Mouse (Mus musculus) layer of hippocampus, adult 2 months (tissue): Measurements from ENCODE around the gene Tfap4. TPM values are rescaled to one million over a fixed set of nuclear protein-coding genes. Genes with fewer than 3 reads are reported as not detected.
"Not testable (repeated sequence)": the region's sequence is repeated elsewhere in the genome, so short reads cannot be mapped to it uniquely, and the experiment has no call there.

Source experiments
- DNase-seq, 2 experiments: peaks; one replicate each; pipeline ENCODE4 v3.0.0; 2022; ENCODE audit warnings: low spot score in 2 of 2
- H3K27ac ChIP-seq: fragments of 200-600 bp; 2 replicates; pipeline ENCODE4 v1.8.1; 2022
- H3K4me3 ChIP-seq: fragments of 200-600 bp; 2 replicates; pipeline ENCODE4 v1.8.1; 2022; ENCODE audit warnings: mild to moderate bottlenecking
- CTCF ChIP-seq: fragments of 200-600 bp; conservative IDR thresholded peaks from 2 replicates; pipeline ENCODE4 v1.8.1; 2022; ENCODE audit warnings: antibody characterized with exemption, mild to moderate bottlenecking, moderate library complexity
- total RNA-seq, 2 experiments: library from RNA; stranded (reverse); gene quantifications; 2 replicates each; pipeline ENCODE4 v1.2.3; 2021

Tfap4 gene
- total RNA-seq, 2 experiments from 2014 or later = 5.3 to 6.8 TPM

DNA sequence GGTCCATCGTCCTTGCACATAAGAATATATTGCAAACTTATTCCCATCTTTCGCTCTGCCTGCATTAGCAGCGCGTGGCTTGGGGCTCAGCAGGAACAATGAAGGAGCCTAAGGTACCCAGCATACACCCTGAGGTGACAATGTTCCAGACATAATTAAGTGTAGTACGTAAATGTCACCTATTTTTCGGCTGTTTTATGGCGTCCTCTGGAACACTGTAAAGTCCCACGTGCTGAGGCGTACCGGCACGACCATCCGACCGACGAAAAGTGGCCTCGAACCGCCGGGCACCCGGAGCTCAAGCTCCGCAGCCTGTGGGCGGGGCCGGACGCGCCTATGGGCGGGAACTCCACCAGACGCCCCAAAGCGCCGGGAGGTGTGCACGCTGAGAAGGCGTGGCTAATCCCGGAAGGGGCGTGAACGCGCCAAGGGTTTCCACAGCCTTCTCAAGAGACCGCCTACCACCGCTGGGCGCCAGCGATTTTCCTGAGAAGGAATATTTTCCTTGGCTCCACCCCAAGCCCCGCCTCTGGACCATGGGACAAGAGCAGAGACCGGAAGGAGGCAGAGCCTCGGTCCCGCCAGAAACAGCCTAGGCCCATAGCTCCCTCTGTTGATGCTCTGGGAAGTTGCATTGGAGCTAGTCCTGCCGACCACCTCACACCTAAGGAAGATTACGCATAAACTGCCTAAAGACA, 18.0 kb downstream of the Tfap4 start, which contains the start of gene Srl:
TSS of gene Srl (minus strand) at position 316 of the 698 bp plus-strand sequence.
- peak; percentile 99 to 100 for DNase-seq
- Histone ChIP-seq H3K4me3 (peak within 1 kb of the TSS; percentile 66), H3K27ac (peak within 1 kb of the TSS; percentile 84)
- TF ChIP-seq CTCF = peak; percentile 92

DNA sequence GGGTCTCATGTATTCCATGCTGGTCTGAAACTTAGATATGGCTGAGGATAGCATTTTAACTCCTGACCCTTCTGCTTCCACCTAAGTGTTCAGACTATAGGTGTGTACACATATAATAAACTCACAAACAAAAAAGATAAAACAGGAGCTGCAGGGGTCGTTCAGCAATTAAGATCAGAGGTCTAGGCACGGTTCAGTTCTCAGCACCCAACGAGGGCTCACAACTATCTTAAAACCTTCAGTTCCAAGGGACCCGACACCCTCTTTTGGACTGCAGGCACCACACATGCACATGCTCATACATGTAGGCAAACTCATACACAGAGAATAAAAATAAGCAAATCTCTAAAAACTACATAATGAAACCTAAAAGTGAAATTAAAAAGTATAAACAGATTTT, 18.6 kb downstream of the Tfap4 start:
- peak overlapping the region; percentile 84 for H3K27ac ChIP-seq
- DNase-seq = no peak
- peak overlapping the region; percentile 66 for H3K4me3 ChIP-seq
- no peak for TF ChIP-seq CTCF

DNA sequence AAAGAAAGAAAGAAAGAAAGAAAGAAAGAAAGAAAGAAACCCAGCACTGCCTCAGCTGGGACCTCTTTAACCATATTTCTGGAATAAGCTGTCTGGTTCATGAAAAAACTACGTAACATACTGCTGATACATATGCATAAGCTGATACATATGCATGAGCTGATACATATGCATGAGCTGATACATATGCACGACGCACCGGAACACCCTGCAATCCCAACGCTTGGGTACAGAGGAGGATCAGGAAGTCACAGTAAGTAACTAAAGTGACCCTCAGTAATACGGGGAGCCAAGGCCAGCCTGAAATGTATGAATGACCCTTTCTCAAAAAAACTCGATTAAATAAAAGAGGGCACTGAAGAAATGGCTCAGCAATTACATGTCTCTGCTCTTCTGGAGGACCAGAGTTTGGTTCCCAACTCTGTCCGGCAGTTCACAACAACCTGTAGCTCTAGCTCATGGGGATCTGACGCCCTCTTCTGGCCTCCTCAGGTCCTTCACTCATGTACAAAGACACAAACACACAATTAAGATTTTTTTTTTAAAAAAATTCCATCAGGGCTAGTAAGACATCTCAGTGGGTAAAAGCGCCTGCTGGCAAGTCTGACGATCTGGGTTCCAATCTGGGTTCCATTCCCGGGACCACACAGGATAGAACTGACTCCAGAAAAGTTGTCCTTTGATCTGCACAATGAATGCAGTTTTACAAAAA, 19.4 kb downstream of the Tfap4 start:
- TF ChIP-seq CTCF = peak; percentile 44
- DNase-seq = no peak
- no peak overlapping the region for H3K4me3 ChIP-seq
- no peak overlapping the region for H3K27ac ChIP-seq

- Histone ChIP-seq H3K4me3 (no peak overlapping the region), H3K27ac (no peak overlapping the region)
- 0 out of 2 replicates have a peak, but pooled peaks have one; percentile 11 for TF ChIP-seq CTCF
- DNase-seq = no peak
These were observed 20.1 kb downstream of the Tfap4 start for GRCm38 (mm10) chr16:4539521-4539920.

DNA sequence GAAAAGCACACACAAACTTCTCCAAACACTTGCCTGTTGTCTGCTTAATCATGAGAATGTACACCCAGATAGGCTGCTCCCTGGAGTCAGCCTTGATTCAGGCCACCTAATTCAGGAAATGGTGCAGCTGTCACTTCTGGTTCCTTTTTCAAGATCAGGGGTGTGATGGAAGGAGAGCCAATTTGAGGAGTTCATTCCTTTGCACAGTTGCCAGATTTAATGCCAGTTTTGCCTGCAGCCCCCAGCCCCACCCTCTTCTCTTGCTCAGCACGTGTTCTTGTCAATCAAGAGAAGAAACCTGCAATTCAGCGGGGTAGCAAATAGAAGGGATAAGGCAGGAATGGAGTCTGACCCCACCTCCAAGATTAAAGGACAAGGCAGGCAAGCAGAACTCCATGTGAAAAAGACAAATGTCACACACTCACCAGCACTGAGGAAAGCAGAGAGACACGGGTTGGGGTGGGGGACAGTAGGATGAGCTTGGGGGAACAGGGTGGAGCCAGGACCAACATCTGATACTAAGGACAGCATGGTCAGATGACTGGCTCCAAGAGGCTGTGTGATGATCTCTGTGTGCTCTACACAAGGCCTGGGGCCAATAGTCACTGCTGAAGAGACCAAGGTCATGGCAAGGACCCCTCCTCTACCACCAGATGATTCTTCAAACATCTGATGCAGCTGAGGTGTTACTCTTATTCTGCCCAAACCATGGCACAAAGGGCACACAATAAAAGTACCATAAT, 21.9 kb downstream of the Tfap4 start:
- no peak overlapping the region for H3K4me3 ChIP-seq
- no peak for TF ChIP-seq CTCF
- no peak for DNase-seq
- peak overlapping the region; percentile 32; the same call in 1 of the 2 replicates for H3K27ac ChIP-seq

- not testable (repeated sequence) for H3K4me3 ChIP-seq, DNase-seq, H3K27ac ChIP-seq
These were observed 32.3 kb downstream of the Tfap4 start for GRCm38 (mm10) chr16:4527373-4527772.

- Histone ChIP-seq H3K27ac (peak overlapping the region; percentile 43; the same call in 1 of the 2 replicates), H3K4me3 (no peak overlapping the region)
- TF ChIP-seq CTCF = no peak
- no peak for DNase-seq
These were observed 36.2 kb downstream of the Tfap4 start for GRCm38 (mm10) chr16:4523313-4524004.

DNA sequence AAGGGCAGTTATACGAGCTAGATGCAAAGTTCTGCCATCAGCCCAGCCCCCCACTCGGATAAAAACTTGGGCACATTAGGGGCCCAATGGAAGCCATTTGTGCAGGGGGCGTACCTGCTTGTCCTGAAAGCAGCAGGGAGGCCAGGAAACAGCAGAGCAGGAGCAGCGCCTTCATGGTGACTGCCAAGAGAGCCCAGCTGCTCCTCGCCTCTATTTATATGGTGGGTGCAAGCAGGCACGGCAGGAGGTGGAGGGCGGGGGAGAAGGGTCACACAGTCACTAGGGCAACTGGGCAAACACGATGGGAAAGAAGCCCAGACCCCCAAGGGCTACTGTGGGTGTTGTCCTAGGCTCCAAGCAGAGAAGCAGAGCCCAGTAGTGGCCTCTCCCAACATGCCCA, 36.8 kb downstream of the Tfap4 start:
- H3K4me3 ChIP-seq = no peak overlapping the region
- no peak for TF ChIP-seq CTCF
- peak overlapping the region; percentile 43; the same call in 1 of the 2 replicates for H3K27ac ChIP-seq
- peak in 1 of 2 experiments; percentile 20 for DNase-seq

DNA sequence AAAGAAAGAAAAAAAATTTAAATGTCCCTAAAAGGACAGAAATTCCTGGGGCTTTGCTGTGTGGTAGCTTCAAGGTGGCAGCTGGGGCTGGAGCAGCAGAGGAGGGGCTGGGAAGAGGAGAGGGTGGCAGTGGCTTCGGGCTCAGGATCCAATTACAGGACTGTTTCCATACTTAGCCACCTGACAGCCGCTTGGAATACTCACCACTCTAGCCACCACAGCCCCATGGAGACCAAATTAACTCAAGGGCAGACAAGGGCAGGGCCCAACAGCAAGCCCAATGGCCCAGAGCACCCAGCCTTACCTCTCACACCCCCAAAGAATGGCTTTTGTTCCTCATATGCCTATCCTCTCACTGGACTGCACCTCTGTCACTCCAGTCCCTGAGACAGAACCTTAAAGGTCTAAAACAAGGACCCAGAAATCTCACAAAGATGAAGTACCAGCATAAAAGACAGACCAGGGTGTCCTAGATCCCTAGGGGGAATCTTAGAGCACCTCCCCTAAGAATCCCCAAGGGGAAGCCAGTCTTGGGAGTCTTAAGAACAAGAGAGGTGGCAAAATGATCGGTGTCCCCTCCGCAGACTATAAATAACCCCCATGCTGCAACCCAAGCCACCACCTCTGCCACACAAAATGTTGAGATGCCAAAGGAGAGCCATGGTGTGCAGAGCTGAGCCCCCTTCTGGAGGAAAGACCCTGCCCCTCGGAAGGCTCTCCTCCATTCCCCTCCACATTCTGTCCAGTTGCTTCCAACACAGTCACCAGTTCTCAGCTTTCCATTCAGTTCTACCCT, 37.7 kb downstream of the Tfap4 start:
- H3K27ac ChIP-seq = peak overlapping the region; percentile 32; the same call in 1 of the 2 replicates
- no peak overlapping the region for H3K4me3 ChIP-seq
- TF ChIP-seq CTCF = no peak
- no peak for DNase-seq

DNA sequence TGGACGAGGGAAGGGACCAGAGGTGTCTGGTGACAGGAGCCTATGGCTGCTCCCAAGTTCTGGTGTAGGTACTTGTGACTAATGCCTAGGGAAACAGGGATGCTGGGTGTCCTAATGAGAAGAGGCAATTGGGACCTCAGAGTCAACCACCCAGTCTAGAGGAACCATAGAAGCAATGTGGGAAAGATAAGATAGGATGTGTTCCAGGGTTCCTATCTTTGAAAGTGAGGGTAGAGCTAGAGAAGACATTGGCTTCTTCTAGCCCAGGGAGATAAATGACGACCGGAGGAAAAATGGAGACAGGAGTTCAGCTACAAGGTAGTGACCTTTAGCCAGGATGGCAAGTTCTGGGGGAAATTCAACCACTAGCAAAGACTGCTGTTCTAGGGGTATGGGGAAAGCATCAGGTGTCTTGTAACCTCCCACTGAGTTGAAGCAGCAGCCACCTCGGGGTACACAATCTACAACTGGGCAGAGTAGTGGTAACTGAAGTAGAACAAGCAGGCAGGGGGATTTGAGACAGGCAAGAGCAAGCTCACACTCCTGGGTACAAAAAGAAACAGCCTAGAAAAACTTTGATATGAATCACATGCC, 38.5 kb downstream of the Tfap4 start:
- Histone ChIP-seq H3K4me3 (no peak overlapping the region), H3K27ac (no peak overlapping the region)
- no peak for TF ChIP-seq CTCF
- no peak for DNase-seq

- TF ChIP-seq CTCF = no peak
- DNase-seq = no peak
These were observed 39.0 kb downstream of the Tfap4 start for GRCm38 (mm10) chr16:4520673-4521072.

More at GRCm38 (mm10) chr16:4520673-4521072, 39.0 kb downstream of the Tfap4 start:
- Histone ChIP-seq H3K27ac (no peak overlapping the region), H3K4me3 (no peak overlapping the region)
